Mouse (Mus musculus) adrenal gland (tissue): ENCODE data around the gene Creb3l2.
"Not testable (repeated sequence)": the region's sequence is repeated elsewhere in the genome, so short reads cannot be mapped to it uniquely, and the experiment has no call there.

Experiments
- intact Hi-C: fragments of 180-260 bp; cut with DNase I; formaldehyde crosslinking; loops from one replicate; pipeline ENCODE4 v1.15.1; 2025

Creb3l2 gene

DNA sequence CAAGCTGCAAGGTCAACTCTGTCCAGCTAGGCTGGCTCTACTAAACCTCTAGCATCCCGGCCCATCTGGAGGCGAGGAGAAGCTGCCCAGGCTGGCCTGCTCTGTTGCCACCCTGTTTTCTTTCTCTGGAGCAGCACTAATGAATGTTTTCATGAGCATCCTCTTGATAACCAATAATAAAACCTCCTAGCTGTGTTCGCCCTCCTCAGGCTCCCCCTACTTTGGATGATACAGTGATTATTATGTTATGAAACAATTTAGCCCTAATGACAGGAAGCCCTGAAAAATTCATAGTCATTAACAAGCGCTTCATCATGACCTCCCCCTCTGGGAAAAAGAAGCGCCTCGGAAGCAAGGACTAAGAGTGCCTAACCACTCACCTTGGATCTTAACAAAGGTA, 59.2 kb downstream of the Creb3l2 start:
- intact Hi-C loops = no loop called here

DNA sequence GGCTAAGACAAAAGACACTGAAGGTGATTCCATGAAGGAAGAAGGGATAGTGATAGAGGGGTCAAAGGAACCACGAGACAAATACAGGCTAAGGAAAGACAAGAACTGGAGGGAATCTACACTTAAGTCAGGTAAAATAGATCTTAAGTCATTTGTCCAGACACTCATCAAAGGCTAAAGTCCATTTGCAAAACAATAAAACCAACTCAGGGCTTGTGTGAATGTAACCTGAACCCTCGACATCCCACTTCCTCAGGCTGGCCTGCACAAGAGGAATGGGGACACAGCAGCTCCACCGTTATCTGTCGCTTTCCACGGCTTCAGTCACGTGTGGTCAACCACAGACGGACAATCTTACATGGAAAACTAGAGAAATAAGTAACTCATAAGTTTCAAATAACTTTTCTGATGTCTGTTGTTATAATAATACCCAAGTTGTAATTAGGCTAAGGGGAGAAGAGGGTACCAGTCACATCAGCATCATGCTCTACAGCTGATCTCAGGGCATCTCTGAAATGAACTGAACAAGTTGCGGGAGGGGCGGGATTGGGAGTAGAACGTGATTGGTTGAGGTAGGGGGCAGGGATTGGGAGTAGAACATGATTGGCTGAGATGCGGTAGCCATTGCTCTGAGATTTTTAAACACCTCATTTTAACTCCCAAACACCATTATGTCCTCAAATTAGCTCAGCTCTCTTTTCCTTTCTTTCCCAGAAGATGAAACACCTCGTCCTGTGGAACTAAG, 63.9 kb downstream of the Creb3l2 start:
- intact Hi-C loops = no loop called here

DNA sequence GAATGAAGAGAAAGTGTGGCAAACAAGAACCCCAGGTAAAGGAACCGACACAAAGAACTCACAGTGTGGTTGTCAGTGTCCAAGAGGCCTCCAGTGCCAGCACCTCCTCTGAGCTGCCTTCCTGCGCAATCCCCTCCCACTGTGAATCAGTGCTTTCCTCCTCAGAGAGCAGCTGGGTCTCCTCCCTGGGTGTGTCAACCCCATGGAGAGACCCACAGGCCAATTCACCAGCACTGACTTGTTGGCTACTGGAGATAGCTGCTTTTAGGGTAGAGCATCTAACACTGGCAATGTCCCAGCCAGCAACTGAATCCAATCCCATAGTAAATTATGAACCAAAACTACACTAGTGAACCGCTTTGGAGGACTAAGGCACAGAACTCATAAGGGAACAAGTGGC, 64.6 kb downstream of the Creb3l2 start:
- intact Hi-C loops = not testable (repeated sequence)

DNA sequence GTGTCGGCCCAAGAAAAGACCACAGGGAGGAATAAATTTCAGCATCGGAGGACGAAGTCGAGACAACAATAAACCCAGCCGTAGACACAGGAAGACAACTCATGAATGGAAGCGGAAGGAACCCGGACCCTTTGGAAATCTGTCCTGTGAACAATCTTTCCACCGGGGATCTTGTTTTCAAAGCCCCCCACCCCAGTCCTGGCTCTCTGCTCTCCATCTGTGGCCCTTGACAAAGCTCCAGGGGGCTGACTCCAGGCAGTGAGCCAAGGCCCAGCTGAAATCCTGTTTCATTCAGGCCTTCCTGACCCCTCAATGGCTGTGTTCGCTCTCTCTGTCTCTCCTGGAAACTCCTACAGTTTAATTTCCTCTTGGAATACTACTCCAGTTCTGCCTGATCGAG, 66.5 kb downstream of the Creb3l2 start:
- intact Hi-C loops = no loop called here

DNA sequence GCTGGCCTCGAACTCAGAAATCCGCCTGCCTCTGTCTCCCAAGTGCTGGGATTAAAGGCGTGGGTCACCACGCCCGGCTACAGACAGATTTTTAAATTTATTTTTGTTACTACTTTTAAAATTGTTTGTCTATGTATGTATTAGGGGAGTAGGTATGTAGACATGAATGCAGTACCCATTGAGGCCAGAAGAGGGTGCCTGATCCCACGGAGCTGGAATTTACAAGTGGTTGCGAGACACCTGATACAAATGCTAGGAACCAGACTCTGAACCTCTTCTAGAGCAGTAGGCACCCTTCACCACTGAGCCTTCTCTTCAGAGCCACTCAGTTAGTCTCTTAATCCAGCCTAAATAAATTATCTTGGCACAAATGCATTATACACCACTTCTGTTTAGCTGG, 70.6 kb downstream of the Creb3l2 start:
- intact Hi-C loops = no loop called here

DNA sequence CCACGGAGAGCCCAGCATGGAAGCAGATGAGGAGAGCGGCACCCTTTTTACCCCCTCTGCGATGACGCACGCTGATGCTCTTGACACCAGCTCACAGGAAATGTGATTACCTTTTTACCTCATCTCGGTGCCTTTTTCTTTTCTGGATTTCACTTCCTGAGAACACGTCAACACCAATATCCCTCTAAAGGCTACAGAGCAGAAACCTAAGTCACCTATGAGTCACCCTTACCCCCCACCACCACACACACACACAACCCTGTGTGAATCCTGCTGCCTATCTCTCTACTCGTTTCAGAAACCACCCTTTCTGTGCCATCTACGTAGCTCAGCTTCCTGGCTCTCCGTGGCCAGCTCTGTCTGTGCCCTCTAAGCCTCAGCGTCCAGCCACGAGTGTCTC, 71.4 kb downstream of the Creb3l2 start:
- intact Hi-C loops = no loop called here

DNA sequence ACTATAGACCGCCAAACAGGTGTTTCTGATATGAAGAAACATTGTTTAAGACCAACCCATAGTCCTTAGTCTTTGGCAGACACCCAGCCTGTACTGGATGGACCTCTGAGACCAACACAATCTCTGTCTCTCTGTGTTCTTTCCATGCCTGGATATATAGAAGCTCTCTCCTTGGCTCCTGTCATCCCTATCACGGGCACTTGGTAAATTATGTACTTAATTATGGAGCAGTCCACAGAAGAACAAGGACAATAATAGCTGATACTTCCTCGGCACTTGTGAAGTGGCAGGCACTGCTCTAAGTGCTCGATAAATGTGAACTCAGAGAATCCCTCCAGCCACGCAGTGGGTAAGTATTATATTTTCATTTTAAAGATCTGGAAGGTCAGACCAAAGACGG, 72.2 kb downstream of the Creb3l2 start:
- intact Hi-C loops = no loop called here

DNA sequence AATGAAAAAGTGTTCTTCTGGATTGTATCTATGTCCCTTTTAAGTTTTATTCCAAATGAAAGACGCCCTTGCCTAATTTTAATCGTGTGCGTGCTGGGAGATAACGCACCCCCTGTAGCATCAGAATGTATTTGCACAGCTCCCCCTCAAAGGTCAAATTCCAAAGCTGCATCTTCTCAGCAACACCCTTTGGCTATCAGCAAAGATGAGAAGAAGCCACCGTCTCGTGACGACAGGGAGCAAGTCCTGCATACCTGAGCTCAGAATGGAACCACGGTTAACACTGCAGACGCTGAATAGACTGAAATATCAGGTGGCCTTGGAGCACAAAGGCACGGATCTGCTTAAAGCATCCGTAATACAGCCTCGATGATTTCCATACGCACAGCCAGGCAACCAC, 73.7 kb downstream of the Creb3l2 start:
- intact Hi-C loops = no loop called here

DNA sequence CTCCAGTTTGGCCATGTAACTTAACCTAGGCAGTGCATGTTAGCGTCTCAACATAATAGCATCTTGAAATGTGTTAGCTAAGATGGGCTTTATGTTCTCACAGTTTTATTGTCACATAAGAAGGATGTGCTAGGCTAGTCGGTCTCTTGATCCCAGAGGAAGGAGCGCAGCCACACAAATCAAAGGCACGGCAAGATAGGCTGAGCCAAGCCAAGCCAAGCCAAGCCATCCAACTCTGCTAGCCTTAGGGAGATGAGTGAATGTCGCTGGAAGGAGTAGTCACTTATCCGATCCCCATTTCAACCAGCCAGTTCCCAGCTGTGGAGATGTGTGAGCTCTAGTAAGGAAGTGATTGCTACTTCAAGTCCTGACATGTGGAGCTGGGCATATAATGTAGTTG, 75.0 kb downstream of the Creb3l2 start:
- intact Hi-C loops = no loop called here

DNA sequence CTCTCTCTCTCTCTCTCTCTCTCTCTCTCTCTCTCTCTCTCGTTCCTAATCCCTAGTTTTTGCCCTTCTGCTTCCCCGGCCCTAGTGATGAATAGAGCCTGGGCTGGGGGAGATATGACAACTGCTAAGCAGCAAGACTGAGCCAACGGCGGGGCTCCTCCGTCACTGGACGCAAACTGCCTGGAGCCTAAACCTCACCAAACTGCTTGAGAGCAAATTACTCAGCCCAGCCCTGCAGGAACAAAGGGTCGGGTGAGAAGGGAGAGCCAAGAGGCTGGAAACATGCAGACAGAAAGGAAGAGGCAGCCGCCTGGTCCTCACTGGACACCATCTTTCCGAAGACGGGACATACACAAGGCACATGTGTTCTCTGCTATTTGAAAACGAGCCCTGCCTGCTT, 76.8 kb downstream of the Creb3l2 start:
- intact Hi-C loops = no loop called here

DNA sequence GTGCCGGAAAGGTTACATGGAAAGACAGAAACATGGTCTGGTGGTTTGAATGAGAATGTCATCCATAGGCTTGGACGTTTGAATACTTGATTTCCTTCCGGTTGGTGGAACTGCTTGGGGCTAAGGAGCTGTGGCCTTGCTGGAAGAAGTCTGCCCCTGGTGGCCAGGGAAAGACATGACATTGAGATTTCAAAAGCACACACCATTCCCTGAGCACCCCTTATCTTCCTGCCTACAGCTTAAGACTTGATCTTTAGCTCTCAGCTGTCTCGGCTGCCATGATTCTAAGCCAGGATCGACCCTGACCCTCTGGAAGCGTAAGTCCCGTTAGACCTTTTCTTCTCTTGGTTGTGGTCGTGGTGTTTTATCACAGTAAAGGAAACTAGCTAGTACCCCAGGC, 77.6 kb downstream of the Creb3l2 start:
- intact Hi-C loops = no loop called here

DNA sequence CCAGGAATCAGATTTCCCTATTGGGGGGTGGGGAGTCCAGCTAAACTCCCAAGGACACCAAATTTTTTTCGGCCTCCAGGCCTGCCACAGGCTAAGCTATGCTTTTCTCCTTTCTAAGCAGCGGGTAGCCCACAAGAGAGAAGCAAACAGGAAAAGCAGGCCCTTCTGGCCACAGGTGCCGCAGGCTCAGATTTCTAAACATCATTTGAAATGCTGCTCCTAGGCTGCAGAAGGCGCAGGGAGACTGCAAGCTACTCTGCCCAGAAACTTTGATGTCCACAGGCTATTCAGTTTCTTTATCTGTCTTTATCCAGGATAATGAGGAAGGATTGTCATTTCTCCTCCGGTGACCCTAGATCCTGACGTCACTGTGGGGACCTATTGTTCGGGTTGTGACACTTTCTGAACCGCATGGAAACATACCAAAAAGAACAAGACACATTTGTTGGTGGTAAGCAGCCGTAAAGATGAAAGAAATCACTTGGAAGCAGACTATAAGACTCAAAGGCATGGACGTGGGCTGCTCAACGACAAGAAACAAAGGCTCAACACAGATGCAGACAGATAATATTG, 81.0 kb downstream of the Creb3l2 start:
- intact Hi-C loops = no loop called here

DNA sequence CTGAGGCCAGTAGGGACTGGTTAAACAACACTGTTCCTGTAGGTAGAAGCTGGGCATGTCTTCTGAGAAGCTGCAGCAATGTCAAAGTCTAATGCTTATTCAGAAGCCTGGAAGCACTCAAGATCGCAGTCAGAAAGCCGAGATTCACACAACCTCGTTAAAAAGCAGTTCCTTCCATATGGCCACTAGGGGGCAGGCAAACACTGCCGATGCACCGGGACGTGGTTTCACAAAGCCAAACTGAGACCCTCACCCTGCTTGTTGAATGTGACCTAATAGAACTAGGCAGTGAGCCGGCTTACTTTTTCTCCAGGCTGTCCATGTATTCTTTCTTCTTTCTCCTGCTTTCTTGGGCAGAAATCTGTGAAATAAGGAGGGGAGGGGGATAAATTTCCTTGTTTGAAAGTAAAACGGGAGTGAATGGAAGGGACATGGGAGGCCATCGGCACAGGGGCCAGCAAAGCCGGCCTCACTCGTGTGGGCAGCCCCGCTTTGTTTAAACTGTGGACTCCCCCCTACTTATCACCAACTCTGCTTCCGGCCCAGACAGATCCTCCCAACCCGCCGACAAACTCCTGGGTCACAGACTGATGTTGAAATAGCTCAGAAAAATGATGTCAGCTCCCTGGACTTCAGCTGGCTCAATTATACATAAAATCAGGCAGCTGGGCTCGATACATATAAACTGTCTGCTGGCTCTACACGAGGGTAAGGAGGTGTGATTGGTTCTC, 87.3 kb downstream of the Creb3l2 start:
- intact Hi-C loops = loop anchor here (2.0 to 5.0 kb wide), 3 partner anchors 43 to 302 kb away; no protein-coding TSS in a partner anchor

DNA sequence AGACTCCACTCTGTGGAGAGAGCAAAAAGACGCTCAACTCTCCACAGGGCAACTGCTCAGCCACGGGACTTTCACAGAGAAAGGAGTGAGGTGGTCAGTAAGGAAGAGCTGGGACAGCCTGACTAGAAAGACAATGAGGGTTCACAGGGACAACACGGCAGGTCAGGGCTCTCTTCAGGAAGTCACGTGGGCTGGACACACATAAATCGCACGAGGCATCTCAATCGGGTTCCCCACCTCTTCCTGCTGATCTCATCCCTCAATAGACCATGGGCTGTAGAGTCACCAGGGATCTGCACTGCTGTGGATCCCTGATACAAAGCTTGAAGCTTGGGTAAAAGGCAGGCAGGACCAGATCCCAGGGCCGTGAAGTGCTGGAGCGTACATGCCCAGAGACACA, 88.3 kb downstream of the Creb3l2 start:
- intact Hi-C loops = loop anchor here (2.0 to 5.0 kb wide), 2 partner anchors 95 to 301 kb away; no protein-coding TSS in a partner anchor

DNA sequence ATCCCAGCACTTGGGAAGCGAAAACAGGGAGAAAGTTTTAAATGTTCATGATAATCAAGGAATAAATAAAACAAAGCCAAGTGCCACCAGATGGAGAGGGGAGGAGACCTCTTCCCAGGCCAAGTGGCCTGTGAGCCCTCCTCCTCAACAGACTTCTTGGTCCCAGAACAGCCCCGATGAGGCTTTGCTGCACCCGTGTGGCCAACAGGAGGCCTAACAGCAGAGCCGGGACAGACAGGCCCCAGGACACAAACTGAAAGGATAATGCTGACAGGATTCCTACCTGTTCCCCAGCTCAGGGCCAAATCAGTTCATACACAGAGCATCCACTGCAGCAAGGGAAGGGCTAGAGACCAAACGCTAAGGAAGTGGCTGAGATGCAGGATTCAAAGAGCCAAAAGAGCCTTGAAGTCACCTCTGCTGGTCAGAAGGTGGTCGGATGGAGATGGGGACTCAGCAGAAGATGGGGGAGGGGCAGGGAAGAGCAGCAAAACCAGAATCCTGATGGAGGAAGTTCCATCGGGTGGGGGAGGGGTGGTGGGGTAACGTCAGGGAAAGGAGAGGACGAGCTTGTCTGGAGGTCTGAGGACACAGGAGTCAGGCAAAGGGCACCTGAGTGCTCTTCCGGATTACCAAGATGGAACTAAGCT, 90.1 kb downstream of the Creb3l2 start:
- intact Hi-C loops = loop anchor here (1.0 to 5.0 kb wide), 2 partner anchors 255 to 300 kb away; no protein-coding TSS in a partner anchor

DNA sequence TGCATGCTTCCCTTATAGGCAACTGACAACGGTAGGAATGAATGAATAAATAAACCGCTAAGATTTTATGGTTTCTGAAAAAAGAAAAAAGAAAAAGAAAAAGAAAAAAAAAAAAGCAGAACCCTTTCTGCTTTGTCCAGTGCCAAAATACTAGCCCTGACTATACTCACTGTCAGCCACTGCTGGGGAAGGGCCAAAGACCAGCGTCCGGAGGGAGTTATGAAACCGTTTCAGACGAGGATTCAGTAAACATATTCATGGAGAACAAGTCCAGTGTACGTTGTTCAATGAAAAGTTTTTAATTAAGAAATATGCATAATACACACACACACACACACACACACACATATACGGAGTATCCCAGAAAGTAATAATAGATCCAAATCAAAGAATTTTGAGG, 91.6 kb downstream of the Creb3l2 start:
- intact Hi-C loops = loop anchor here (5.0 kb wide), 1 partner anchor 298 kb away; no protein-coding TSS in a partner anchor

DNA sequence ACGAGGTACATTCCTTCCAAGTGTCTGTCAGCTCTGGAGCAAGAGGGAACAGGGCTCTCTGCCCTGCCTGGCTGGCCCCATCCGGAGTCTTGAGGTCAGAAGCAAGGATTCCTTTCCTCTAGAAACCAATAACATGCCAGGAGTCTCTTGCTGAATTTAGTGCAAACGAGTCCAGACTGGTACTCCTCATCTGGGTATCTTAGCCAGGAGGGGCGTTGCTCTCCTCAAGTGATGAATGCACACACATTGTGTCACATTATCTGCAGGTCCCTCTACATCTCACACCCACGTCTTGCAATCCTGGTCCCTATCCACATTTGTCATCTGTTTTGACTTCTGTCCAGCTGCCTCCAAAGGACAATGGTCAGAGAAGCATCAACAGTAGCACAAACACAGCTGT, 94.3 kb downstream of the Creb3l2 start:
- intact Hi-C loops = no loop called here

DNA sequence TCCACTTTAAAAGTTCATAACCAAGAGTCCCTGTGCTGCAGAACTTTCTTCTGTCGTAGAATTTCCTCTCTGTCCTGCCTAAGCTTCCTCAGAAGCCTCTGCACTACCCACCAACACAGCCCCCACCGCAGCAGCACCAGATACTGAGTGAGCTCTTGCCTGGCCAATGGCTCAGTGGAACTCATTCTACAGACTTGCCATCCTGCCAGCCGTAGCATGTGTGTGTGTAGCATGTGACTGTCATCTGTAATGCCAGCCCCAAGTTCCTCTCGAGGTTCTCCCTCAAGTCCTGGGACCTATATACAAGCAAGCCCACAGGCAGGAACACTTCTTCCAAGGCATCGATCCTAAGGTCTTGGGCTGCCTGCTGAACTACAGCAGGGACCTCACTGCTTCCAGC, 103.9 kb downstream of the Creb3l2 start:
- intact Hi-C loops = no loop called here

DNA sequence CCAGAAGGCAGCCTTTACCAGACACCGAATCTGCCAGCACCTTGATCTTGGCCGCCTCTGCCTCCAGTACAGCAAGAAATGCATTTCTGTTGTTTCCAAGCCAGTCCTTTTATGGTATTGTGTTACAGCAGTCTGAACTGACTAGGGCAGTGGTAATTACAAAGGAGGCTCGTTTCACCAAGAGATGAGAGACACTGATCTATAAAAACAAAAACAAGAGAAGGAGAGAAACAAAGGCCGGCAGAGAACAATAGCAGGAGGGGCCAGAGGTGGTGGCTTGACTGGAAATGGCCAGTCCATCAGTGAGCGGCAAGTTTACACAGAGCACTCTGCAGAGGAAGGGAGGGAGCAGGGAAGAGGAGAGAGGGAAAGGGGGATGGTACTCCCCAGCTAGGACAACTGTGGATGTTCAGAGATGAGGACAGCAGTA, 105.1 kb downstream of the Creb3l2 start:
- intact Hi-C loops = no loop called here

DNA sequence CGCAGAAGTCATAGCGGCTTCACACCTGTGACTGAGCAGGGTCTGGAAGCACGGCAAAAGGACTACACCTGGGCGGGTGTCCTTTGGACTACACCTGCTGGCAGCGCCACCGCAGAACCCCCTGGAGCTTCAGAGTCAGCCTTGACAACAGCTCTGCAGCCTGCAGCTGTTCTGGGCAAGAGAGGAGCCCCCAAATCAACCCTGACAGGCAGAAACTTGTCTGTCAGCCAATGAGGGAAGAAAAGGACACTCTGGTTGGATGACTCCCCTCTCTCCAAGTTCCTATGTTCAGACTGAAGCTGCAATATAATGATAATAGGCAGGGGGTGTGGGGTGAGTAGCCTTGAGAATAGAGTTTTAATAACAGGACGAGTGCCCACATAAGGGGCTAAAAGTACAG, 105.6 kb downstream of the Creb3l2 start:
- intact Hi-C loops = no loop called here

DNA sequence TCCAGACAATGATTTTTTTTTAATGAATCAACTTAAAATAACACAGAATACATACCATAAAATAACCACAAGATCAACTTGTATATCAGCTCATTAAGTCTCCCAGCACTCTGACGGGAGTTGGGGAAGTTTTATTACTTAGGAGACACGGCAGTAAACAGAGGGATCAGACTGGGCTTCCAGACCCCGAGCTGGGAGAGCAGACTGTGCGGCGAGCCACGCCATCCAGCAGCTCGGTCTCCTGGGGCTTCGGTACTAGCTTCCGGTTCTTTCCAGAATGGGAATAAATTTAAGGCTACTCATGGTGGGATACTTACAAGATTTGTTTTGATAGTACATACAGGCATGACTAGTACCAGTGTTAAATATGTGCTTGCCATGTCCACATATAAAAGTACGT, 109.1 kb downstream of the Creb3l2 start:
- intact Hi-C loops = no loop called here
